Mouse (Mus musculus): Measurements from ENCODE around the gene Snrpa. TPM values are rescaled to one million over a fixed set of nuclear protein-coding genes. Genes with fewer than 3 reads are reported as not detected.

Snrpa gene
- 84.5 TPM for total RNA-seq (2023)

GRCm38 (mm10) chr7:27195681-27196611 lies at the start of gene Snrpa, which contains the start of gene BC024978:
TSS of gene Snrpa (minus strand) at chr7:27196271.
TSS of gene BC024978 (plus strand) at chr7:27195781.

GRCm38 (mm10) chr7:27232781-27233281 lies 36.8 kb upstream of the Snrpa start, which contains the start of gene Coq8b:
TSS of gene Coq8b (plus strand) at chr7:27233023.

GRCm38 (mm10) chr7:27228281-27228821 lies 32.3 kb upstream of the Snrpa start, which contains the start of gene Itpkc:
TSS of gene Itpkc (minus strand) at chr7:27228661.

GRCm38 (mm10) chr7:27180837-27181695 lies 15.0 kb downstream of the Snrpa start, which contains the start of the genes Gm21983 and Mia:
TSS of gene Gm21983 (minus strand) at chr7:27181086.
TSS of gene Mia (minus strand) at chr7:27181157.

GRCm38 (mm10) chr7:27178324-27179216 lies 17.5 kb downstream of the Snrpa start, which contains the start of gene Rab4b:
TSS of gene Rab4b (minus strand) at chr7:27178896.

GRCm38 (mm10) chr7:27166614-27167474 lies 29.2 kb downstream of the Snrpa start, which contains the start of gene Egln2:
TSS of gene Egln2 (minus strand) at chr7:27166802.

GRCm38 (mm10) chr7:27153205-27153764 lies 42.8 kb downstream of the Snrpa start, which contains the start of gene Cyp2t4:
TSS of gene Cyp2t4 (plus strand) at chr7:27153714.

Other genes with a start within 250 kb of the Snrpa start
- gene Cyp2a12, start 167.2 kb downstream of the Snrpa start, total RNA-seq (2023), result not detected
- not detected for gene Cyp2f2, start 76.4 kb downstream of the Snrpa start, total RNA-seq (2023)
- not detected for gene Cyp2t4, start 42.6 kb downstream of the Snrpa start, total RNA-seq (2023)
- 71.8 TPM for gene Egln2, start 29.5 kb downstream of the Snrpa start, total RNA-seq (2023)
- gene Rab4b, start 17.4 kb downstream of the Snrpa start, total RNA-seq (2023), result 85.3 TPM
- gene Gm21983, start 15.2 kb downstream of the Snrpa start, total RNA-seq (2023), result not detected
- 1.1 TPM for gene Mia, start 15.1 kb downstream of the Snrpa start, total RNA-seq (2023)
- gene BC024978, start 490 bp downstream of the Snrpa start, total RNA-seq (2023), result 19.7 TPM
- gene Itpkc, start 32.4 kb upstream of the Snrpa start, total RNA-seq (2023), result 12.4 TPM
- 14.0 TPM for gene Coq8b, start 36.8 kb upstream of the Snrpa start, total RNA-seq (2023)
- 3.1 TPM for gene Numbl, start 62.2 kb upstream of the Snrpa start, total RNA-seq (2023)
- 1.2 TPM for gene Ltbp4, start 141.4 kb upstream of the Snrpa start, total RNA-seq (2023)
- 80.0 TPM for gene Shkbp1, start 159.7 kb upstream of the Snrpa start, total RNA-seq (2023)
- gene Gm20479, start 161.1 kb upstream of the Snrpa start, total RNA-seq (2023), result not detected

Measured in CD8-positive naive resting alpha-beta T cell, adult 57 days (primary cell).